Mouse (Mus musculus): Measurements from ENCODE around the gene Tyms.

Gene Tyms

GRCm38 (mm10) chr5:30072825-30073821 lies at the start of gene Tyms:
Gene Tyms (minus strand): TSS chr5:30073617.
- peak; percentile 57 for DNase-seq (ENCODE audit: low read depth)

GRCm38 (mm10) chr5:30122481-30122880 lies 49.1 kb upstream of the Tyms start:
- no peak for DNase-seq (ENCODE audit: low read depth)

- DNase-seq (ENCODE audit: low read depth): no peak
Measured at GRCm38 (mm10) chr5:30120106-30120505, 46.7 kb upstream of the Tyms start.

- DNase-seq (ENCODE audit: low read depth): no peak
Measured at GRCm38 (mm10) chr5:30119163-30119562, 45.7 kb upstream of the Tyms start.

DNA sequence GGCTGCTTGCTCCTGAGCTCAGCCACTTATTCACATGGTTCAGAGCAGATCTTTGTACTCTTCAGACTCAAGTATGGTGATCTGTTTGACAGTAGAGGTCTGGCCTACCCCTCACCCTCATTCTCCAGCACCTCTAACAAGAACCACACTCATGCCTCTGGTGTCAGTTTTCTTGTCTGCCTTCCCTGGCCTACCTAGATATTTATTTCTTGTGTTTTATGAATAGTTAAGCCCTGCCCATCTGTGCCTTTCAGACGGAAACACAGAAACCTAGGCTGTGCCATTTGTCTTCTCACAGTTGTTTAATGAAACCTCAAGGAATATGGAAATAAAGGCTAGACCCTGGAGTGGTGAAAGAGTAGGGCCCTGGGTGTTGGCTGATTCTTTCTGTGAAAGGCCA lies 44.6 kb upstream of the Tyms start:
- no peak for DNase-seq (ENCODE audit: low read depth)

DNA sequence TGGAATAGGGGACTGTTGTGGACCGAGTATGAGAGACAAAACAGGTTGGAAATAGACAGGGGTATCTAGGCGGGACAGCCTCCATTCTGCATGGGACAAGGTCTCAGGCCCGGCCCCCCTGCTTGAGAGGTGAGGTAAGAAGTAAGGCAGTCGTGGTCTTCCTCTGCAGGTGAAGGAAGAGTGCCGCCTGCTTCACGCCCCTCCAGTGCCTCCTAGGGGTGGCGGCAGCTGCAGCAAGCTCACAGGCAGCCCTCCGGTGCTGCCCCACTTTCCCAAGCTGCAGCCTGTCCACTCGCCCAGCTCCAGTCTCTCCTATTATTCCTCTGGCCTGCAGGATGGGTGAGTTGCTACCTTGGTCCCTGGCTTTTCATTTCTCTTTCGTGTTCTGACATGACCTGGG lies 42.3 kb upstream of the Tyms start:
- no peak for DNase-seq (ENCODE audit: low read depth)

GRCm38 (mm10) chr5:30114761-30115140 lies 41.3 kb upstream of the Tyms start:
- no peak for DNase-seq (ENCODE audit: low read depth)

DNA sequence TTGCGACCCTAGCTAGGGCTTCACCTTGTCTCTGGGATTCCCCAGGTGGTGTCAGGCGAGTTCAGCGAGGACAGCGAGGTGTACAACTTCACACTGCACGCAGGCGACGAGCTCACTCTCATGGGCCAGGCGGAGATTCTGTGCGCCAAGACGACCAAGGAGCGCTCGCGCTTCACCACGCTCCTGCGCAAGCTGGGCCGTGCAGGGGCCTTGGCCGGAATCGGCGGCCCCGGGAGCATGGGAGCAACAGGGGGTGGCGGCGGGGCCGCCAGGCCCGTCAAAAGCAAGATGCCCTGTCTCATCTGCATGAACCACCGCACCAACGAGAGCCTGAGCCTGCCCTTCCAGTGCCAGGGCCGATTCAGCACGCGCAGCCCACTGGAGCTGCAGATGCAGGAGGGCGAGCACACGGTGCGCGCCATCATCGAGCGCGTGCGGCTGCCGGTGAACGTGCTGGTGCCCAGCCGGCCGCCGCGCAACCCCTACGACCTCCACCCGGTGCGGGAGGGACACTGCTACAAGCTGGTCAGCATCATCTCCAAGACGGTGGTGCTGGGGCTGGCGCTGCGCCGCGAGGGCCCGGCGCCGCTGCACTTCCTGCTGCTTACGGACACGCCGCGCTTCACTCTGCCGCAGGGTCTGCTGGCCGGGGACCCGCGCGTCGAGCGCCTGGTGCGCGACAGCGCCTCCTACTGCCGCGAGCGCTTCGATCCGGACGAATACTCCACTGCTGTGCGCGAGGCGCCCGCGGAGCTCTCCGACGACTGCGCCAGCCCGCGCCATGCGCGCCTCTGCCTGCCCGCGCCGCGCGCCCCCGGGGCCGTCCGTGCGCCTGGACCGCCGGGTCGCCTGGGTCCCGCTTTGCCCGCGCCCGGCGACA lies 40.7 kb upstream of the Tyms start:
- peak; percentile 69 for DNase-seq (ENCODE audit: low read depth)

DNA sequence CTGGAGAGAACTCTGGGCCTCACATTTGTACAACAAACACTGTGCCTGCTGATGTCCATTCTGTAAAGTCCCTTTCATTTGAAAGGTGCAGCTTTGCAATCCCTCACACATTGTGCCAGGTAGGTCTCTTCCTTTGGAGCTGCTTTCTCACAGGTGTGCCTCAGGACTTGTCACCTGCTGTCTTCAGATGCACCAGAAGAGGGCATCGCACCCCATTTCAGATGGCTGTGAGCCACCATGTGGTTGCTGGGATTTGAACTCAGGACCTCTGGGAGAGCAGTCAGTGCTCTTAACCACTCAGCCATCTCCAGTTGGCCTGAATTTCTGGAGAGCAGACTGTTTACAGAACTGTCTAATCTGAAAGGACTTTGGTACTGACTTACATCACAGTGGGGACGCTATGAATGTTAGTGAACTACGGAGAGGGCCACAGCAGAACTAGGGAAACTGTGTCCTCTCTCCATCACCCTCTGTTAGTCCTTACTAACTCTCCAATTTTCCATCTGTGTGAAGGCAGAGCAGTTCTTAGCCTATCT lies 39.2 kb upstream of the Tyms start:
- DNase-seq (ENCODE audit: low read depth): no peak

GRCm38 (mm10) chr5:30111771-30112170 lies 38.4 kb upstream of the Tyms start:
- no peak for DNase-seq (ENCODE audit: low read depth)

DNA sequence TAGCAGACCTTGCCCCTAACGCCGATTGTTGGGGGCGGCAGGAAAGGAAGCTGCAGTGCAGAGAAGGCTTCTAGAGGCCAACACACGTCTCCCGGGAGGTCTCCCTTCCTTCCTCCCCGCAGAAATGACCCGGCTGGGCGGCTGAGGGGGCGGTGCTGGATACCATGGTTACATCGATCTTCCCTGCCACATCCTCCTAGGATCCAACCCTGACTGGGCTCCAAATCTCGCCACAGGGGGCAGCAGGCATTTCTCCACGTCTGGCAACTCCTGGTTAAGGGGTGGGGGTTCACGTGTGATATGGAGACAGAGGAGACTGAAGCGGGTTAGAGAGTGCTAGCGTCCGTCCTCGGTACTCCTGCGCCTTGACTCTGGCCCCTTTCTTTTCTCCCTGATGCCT lies 37.7 kb upstream of the Tyms start:
- DNase-seq (ENCODE audit: low read depth): peak; percentile 44

DNA sequence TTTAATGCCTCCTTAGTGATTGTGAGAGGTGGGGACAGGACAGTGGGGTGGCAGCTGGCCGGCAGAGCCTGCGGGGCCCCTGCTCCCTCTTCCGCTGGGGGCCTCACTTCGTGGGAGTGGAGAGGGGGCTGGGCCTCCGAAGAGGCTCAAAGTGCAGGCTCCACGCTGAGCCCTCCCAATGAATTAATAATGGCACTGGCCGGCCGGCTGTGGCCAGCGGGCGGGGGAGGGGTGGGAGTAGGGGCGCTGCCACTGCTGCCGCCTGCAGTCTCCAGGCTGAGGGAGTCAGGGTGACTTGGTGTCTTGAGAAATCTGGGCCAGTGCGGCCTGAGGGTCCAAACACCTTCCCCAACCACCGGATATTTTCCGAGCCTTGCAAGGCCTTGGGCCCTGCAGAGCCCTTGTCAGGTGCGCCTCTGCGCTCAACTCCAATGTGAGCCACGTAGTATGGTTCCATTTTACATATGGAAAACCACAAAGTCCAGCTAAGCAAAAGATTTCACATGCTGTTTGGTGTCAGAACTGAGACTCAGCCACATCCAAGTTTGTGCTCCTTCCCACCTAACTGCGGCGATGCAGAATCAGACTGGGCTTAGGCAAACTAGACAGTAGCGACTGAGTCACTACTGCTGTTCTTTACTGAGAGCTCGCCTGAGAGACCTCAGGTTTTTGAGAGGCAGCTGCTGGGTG lies 37.1 kb upstream of the Tyms start:
- no peak for DNase-seq (ENCODE audit: low read depth)

DNA sequence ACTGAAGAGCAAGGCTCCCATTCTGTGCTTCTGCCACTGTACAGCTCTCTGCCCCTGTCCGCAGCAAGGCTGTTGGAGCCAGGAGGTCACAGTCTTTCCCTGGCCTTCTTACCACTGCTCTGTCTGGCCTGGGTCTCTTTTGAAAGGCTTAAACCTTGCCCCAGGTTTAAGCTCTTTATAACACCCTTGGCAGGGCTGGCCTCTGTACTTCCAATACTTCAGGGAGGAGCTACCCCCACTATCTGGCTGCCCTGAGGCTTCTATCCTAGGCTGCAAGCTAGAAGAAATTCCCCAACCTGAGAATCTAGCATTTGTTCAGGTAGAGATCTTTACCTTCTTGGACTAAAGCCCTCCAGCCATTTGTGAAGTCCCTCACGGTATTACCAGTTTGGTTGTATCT lies 36.5 kb upstream of the Tyms start:
- DNase-seq (ENCODE audit: low read depth): no peak

- no peak for DNase-seq (ENCODE audit: low read depth)
Measured at GRCm38 (mm10) chr5:30108233-30108632, 34.8 kb upstream of the Tyms start.

GRCm38 (mm10) chr5:30107611-30108041 lies 34.2 kb upstream of the Tyms start:
- DNase-seq (ENCODE audit: low read depth): no peak

DNA sequence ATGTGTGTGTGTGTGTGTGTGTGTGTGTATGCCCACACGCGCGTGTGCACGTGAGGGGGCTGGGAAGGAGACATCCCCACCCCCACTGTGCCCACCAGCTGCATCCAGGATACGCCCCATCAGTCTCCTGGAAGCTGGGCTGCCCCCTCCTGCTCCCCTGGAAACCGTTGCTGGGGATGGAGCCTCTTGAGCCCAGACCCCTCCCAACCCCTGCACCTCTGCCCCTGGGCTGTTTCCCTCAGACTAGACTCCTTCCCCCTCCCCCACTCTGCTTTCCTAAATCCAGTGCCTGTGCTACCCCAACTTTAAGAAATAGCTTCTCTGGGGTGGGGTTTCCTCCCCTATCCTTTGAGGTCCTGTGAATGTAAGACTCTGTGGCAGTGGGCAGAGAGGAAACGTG lies 33.8 kb upstream of the Tyms start:
- no peak for DNase-seq (ENCODE audit: low read depth)

GRCm38 (mm10) chr5:30106756-30107155 lies 33.3 kb upstream of the Tyms start:
- no peak for DNase-seq (ENCODE audit: low read depth)

GRCm38 (mm10) chr5:30105668-30106300 lies 32.4 kb upstream of the Tyms start, which contains the start of gene 3110082J24Rik:
Gene 3110082J24Rik (minus strand): TSS chr5:30106086.
- no peak for DNase-seq (ENCODE audit: low read depth)

GRCm38 (mm10) chr5:30104841-30105667 lies 31.6 kb upstream of the Tyms start, which contains the start of gene Garem2:
Gene Garem2 (plus strand): TSS chr5:30105161.
- DNase-seq (ENCODE audit: low read depth): no peak

GRCm38 (mm10) chr5:30104339-30104738 lies 30.9 kb upstream of the Tyms start:
- no peak for DNase-seq (ENCODE audit: low read depth)
